Mouse (Mus musculus) CD4-positive helper T cell, adult 2 months (primary cell): ENCODE results near the gene Wdr4.

Experiments used
- DNase-seq: peaks from one replicate; pipeline ENCODE4 v3.0.0-alpha.2; 2012; ENCODE audit warnings: low read depth, missing footprints, low spot score

Wdr4 gene

DNA sequence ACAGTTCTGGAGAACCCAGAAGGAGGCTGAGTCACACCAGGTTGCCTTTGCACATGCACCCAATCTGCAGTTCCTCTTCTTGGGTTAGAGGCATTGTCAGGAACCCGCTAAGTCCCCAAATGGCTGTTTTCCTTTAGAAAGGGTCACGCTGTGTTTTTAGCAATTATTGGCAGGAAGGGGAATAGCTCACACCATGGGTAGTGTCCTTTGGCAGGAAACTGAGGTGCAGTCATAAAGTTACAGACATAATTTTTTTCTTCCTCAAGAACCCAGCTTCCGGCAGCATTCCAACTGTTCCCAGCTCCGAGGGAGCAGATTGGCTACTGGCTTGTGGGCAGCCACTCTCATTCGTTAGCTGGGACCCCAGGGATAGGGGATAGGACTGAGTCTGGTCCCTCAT is 72.0 kb downstream of the Wdr4 start:
- DNase-seq: no peak

DNA sequence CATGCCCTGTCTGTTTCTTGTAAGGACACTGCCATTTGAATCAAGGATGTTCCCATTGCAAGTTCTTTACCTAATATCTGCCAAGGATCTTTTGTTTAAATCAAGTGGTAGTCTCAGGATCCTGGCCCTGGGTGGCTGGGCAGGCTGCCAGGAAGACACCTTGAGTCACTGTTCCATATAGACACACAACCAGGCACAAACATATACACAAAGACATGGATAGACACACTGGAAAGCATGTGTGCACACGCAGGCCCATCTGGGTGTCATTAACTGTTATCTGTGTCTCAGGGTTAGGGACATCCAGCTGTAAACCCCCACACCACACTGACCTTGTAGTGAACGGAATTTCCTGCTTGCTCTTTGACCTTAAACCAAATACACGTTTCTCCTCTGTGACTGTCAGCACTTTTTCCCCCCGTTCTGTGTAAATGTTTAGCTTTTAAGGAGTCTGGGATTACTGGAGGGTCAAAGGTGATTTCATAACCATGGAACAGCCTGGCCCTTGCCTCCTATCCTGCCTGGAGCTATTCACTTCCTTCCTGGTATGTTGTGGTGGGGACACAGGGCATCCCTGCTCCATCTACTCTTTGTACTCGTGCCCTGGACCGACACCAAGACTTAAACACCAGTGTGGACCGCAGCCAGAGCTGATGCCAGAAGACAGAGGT is 74.6 kb downstream of the Wdr4 start:
- DNase-seq: no peak
